Comparison of ENCODE assay signal across 31 mouse cellular contexts in the genomic region with DNA sequence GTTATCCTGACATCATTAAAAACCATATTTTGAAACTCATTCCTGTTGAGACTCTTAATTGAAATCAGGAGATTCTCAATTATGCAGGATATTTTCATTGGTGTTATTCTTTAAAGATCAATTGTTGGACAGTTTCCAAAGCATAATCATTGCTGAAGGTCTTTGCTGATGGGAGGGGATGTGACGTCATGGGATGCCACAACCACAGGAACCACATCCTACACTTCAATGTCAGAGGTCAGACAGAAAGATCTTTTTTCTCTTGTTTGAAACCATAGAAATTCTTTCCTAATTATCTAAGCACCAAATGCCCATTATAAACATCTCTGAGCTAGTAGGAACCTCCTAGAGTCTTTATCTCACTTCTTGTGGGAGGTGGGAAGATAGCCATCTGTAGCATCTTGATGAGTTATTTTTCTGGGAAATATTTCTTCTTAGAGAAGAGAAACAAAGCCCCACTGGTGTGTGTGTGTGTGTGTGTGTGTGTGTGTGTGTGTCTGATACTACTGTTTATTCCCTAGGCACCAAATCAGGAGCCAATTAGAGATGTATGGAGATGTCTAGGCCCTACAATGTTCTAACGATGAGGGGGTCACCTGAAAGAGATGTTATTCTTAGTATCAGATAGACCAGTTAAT. TPM values are rescaled to one million over a fixed set of nuclear protein-coding genes. Genes with fewer than 3 reads are reported as not detected.
DNase-seq lines count a peak whose midpoint lies in the region; ATAC-seq lines count a peak whose summit lies in the region.
"Had no signal": no experiment of that assay in that cellular context is flagged by ENCODE, and none has a peak within 500 bp of the region (broad histone marks: within the 10 kb centered on the region; RNA-seq: fewer than 3 reads in every experiment).

No protein-coding gene starts in this region.

- peak; percentile 33 to 51 for DNase-seq in right cerebral cortex, adult 2 months (ENCODE audit: low spot score in 2 of 2)
- no peak for DNase-seq in right cerebral cortex, postnatal 36 days (ENCODE audit: low spot score in 2 of 2)
- peak; percentile 39 for DNase-seq in CD4-positive helper T cell, adult 2 months (ENCODE audit: low read depth, low spot score)
- peak; percentile 1 for DNase-seq in naive thymus-derived CD4-positive, alpha-beta T cell, adult 2 months (ENCODE audit: low read depth)
- DNase-seq in layer of hippocampus, adult 8-10 months (ENCODE audit: low spot score in 2 of 2) = no peak
- DNase-seq in ovary, postnatal 14 days (ENCODE audit: low spot score) = no peak
- no peak for DNase-seq in thymus, postnatal 10 days (ENCODE audit: low spot score in 2 of 2)
- DNase-seq: adrenal gland, adult 2 months; B cell, adult 2 months; cerebellum, adult 11 months; cerebellum, adult 9-11 months; embryo, embryonic 11 days; heart, postnatal 36 days; kidney, adult 11 months; kidney, postnatal 36 days; right cerebral cortex, postnatal 14 days had no signal

- peak; percentile 66 for ATAC-seq in activated CD4-positive, CD25-positive, alpha-beta regulatory T cell, adult 4 months
- ATAC-seq: forebrain, embryonic 15.5 days; midbrain, embryonic 16.5 days had no signal

RNA-seq across cellular contexts. Expression of a gene that starts 17.2 kb away (rescaled TPM):
- polyA plus RNA-seq in activated CD4-positive, CD25-positive, alpha-beta regulatory T cell, adult 4 months (2017; shearing (Covaris generic)) = not detected
- total RNA-seq in layer of hippocampus, adult 8-10 months (2022) = not detected
- total RNA-seq: adrenal gland, adult 2 months; gastrocnemius, adult 8-10 months; heart, postnatal 36 days; layer of hippocampus, adult 2 months; layer of hippocampus, postnatal 25 days; left cerebral cortex, adult 8-10 months; left cerebral cortex, postnatal 36 days; megakaryocyte, adult 5-6 weeks had no signal
- polyA plus RNA-seq: adrenal gland, adult 2 months; embryonic facial prominence, embryonic 12.5 days; forebrain, embryonic 15.5 days; gonadal fat pad, adult 2 months; hindbrain, embryonic 12.5 days; limb, embryonic 13.5 days; midbrain, embryonic 11.5 days; midbrain, embryonic 16.5 days; urinary bladder, adult 2 months had no signal

Comparison
In these comparisons a context has a peak if more than half of its experiments do, and no peak if none do; other contexts are left out.
1. DNase-seq: peak in right cerebral cortex, adult 2 months (2 of 2), CD4-positive helper T cell, adult 2 months (single experiment) and naive thymus-derived CD4-positive, alpha-beta T cell, adult 2 months (single experiment); none in right cerebral cortex, postnatal 36 days (0 of 2), layer of hippocampus, adult 8-10 months (0 of 2), ovary, postnatal 14 days (single experiment) and thymus, postnatal 10 days (0 of 2).